Mouse (Mus musculus) cerebellum, adult 9-11 months (tissue): ENCODE measurements around the gene Thada.
"Not testable (repeated sequence)": the region's sequence is repeated elsewhere in the genome, so short reads cannot be mapped to it uniquely, and the experiment has no call there.

ENCODE experiments used
- DNase-seq: peaks from one replicate; pipeline ENCODE4 v3.0.0; 2022

The Thada gene

GRCm38 (mm10) chr17:84256278-84256819 lies 209.7 kb downstream of the Thada start:
- no peak for DNase-seq

- DNase-seq, result no peak
Observed at GRCm38 (mm10) chr17:84255841-84256240, 210.2 kb downstream of the Thada start.

GRCm38 (mm10) chr17:84251426-84251825 lies 214.6 kb downstream of the Thada start:
- no peak for DNase-seq

GRCm38 (mm10) chr17:84244182-84244920 lies 221.7 kb downstream of the Thada start:
- no peak for DNase-seq

- DNase-seq, result no peak
Observed at GRCm38 (mm10) chr17:84243759-84244158, 222.2 kb downstream of the Thada start.

GRCm38 (mm10) chr17:84241308-84241957 lies 224.6 kb downstream of the Thada start:
- DNase-seq, result no peak

GRCm38 (mm10) chr17:84239679-84240292 lies 226.2 kb downstream of the Thada start:
- no peak for DNase-seq

- DNase-seq, result no peak
Observed at GRCm38 (mm10) chr17:84238174-84238573, 227.8 kb downstream of the Thada start.

- DNase-seq, result no peak
Observed at GRCm38 (mm10) chr17:84236781-84237557, 229.0 kb downstream of the Thada start.

- DNase-seq, result no peak
Observed at GRCm38 (mm10) chr17:84235399-84235928, 230.5 kb downstream of the Thada start.

- DNase-seq, result not testable (repeated sequence)
Observed at GRCm38 (mm10) chr17:84234785-84235184, 231.2 kb downstream of the Thada start.

- no peak for DNase-seq
Observed at GRCm38 (mm10) chr17:84233758-84234157, 232.2 kb downstream of the Thada start.

GRCm38 (mm10) chr17:84231361-84231760 lies 234.6 kb downstream of the Thada start:
- no peak for DNase-seq

GRCm38 (mm10) chr17:84228223-84228622 lies 237.8 kb downstream of the Thada start:
- no peak for DNase-seq

GRCm38 (mm10) chr17:84226681-84227080 lies 239.3 kb downstream of the Thada start:
- no peak for DNase-seq

GRCm38 (mm10) chr17:84226231-84226630 lies 239.8 kb downstream of the Thada start:
- no peak for DNase-seq

GRCm38 (mm10) chr17:84224217-84224887 lies 241.7 kb downstream of the Thada start:
- no peak for DNase-seq

GRCm38 (mm10) chr17:84218841-84219240 lies 247.2 kb downstream of the Thada start:
- DNase-seq, result not testable (repeated sequence)

- no peak for DNase-seq
Observed at GRCm38 (mm10) chr17:84217696-84218095, 248.3 kb downstream of the Thada start.

- peak; percentile 10 for DNase-seq
Observed at GRCm38 (mm10) chr17:84215264-84215960, 250.6 kb downstream of the Thada start.

- no peak for DNase-seq
Observed at GRCm38 (mm10) chr17:84213464-84213863, 252.5 kb downstream of the Thada start.
